Mouse (Mus musculus): ENCODE measurements around the gene Cdk14. TPM values are rescaled to one million over a fixed set of nuclear protein-coding genes. Genes with fewer than 3 reads are reported as not detected.

Gene Cdk14
- total RNA-seq, 1 experiment: 3.5 TPM

DNA sequence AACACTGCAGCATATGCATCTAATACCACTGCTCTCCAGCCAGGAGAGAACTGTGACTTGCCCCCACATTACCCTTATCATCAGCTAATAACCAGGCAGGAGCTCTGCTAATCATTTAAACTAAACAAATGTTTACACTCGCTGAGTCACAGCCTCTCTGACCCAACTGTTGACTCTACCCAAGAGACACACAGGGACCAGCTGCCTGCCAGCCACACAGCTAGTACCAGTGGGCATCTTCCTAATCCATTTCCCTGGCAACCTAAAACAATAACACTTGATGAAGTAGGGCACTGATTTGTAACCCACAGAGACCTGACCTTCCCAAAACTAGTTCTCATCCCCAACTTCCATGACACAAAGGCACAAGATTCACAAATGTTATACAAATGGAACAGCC is 119.8 kb downstream of the Cdk14 start:
- no peaks in the 10 kb centered on the region for H3K9me3 ChIP-seq (ENCODE audit: control insufficient read depth, insufficient read depth, low read depth, low read length)
- H3K9ac ChIP-seq (ENCODE audit: insufficient read depth, low read depth, low read length, poor library complexity, severe bottlenecking): no peak overlapping the region
- no peak for DNase-seq (ENCODE audit: low read depth, low spot score)
- no peaks in the 10 kb centered on the region for H3K36me3 ChIP-seq (ENCODE audit: control insufficient read depth, insufficient read depth, low read length, poor library complexity, severe bottlenecking)
- in situ Hi-C loops (cut with MboI; ENCODE audit: low sequenced_read_pairs in 2 of 2, unreplicated experiment in 2 of 2): no loop called here
- no peaks in the 10 kb centered on the region for H3K4me1 ChIP-seq (ENCODE audit: control insufficient read depth in 2 of 2, insufficient read depth in 2 of 2, low read length in 2 of 2, poor library complexity in 1 of 2)
- no peak overlapping the region for H3K27ac ChIP-seq (ENCODE audit: insufficient read depth, low read depth, low read length, poor library complexity, severe bottlenecking)
- H3K4me3 ChIP-seq (ENCODE audit: insufficient read depth in 1 of 2, low read depth in 1 of 2, low read length in 2 of 2, poor library complexity in 1 of 2, severe bottlenecking in 1 of 2): no peak overlapping the region
- TF ChIP-seq CHD2 (IDR thresholded peaks at IDR 0.05; ENCODE audit: low read depth, low read length) (no peak), ZNF384 (IDR thresholded peaks at IDR 0.05; ENCODE audit: low read depth, low read length) (no peak), MAFK (IDR thresholded peaks at IDR 0.05; ENCODE audit: insufficient read depth, low read depth, low read length) (no peak), ZC3H11A (IDR thresholded peaks at IDR 0.05; ENCODE audit: borderline replicate concordance, low read depth, low read length) (no peak), HCFC1 (IDR thresholded peaks at IDR 0.05; ENCODE audit: borderline replicate concordance, insufficient read depth, low read length) (no peak)

DNA sequence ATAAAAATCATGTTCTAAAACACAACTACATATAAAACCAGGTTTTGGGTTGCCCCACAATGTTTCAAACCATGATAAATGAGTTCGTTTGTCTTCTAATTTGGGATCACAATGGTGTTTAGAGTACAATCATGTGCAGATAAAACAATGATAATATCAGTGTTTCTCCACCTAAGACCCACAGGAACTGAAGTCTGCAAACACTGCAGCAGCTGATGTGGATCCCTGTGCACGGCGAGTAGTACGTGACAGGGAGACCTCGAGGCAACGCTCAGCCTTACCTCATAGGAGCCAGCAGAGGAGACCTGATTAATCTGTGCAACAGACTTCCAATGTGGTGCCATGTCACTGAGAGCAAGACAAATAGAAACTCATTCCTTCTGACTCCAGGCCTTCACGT is 122.9 kb downstream of the Cdk14 start:
- Histone ChIP-seq H3K4me1 (ENCODE audit: control insufficient read depth in 2 of 2, insufficient read depth in 2 of 2, low read length in 2 of 2, poor library complexity in 1 of 2) (no peaks in the 10 kb centered on the region), H3K9ac (ENCODE audit: insufficient read depth, low read depth, low read length, poor library complexity, severe bottlenecking) (no peak overlapping the region), H3K36me3 (ENCODE audit: control insufficient read depth, insufficient read depth, low read length, poor library complexity, severe bottlenecking) (no peaks in the 10 kb centered on the region), H3K27ac (ENCODE audit: insufficient read depth, low read depth, low read length, poor library complexity, severe bottlenecking) (no peak overlapping the region), H3K4me3 (ENCODE audit: insufficient read depth in 1 of 2, low read depth in 1 of 2, low read length in 2 of 2, poor library complexity in 1 of 2, severe bottlenecking in 1 of 2) (no peak overlapping the region), H3K9me3 (ENCODE audit: control insufficient read depth, insufficient read depth, low read depth, low read length) (no peaks in the 10 kb centered on the region)
- in situ Hi-C loops (cut with MboI; ENCODE audit: low sequenced_read_pairs in 2 of 2, unreplicated experiment in 2 of 2): no loop called here
- DNase-seq (ENCODE audit: low read depth, low spot score): no peak
- TF ChIP-seq HCFC1 (IDR thresholded peaks at IDR 0.05; ENCODE audit: borderline replicate concordance, insufficient read depth, low read length) (no peak), CHD2 (IDR thresholded peaks at IDR 0.05; ENCODE audit: low read depth, low read length) (no peak), MAFK (IDR thresholded peaks at IDR 0.05; ENCODE audit: insufficient read depth, low read depth, low read length) (no peak), ZC3H11A (IDR thresholded peaks at IDR 0.05; ENCODE audit: borderline replicate concordance, low read depth, low read length) (no peak), ZNF384 (IDR thresholded peaks at IDR 0.05; ENCODE audit: low read depth, low read length) (no peak)

DNA sequence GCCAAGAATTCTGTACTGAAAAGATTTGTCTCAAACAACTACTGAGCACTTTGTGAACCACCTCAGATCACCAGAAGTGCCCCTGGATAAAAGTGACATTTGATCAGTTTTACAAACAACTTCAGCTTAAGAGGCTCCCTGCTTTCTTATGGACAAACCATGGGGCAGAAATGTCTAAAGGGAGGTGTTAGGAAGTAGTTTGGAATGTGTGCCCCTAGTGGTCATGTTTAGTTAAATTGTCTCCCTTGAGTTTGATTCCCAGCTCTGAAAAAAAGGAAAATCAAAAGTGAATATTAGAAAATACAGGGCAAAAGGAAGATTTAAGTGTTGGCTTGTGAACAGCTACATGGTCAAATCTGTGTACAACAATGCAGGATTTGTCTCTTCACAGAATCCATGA is 123.3 kb downstream of the Cdk14 start:
- Histone ChIP-seq H3K4me1 (ENCODE audit: control insufficient read depth in 2 of 2, insufficient read depth in 2 of 2, low read length in 2 of 2, poor library complexity in 1 of 2) (no peaks in the 10 kb centered on the region), H3K27ac (ENCODE audit: insufficient read depth, low read depth, low read length, poor library complexity, severe bottlenecking) (no peak overlapping the region), H3K4me3 (ENCODE audit: insufficient read depth in 1 of 2, low read depth in 1 of 2, low read length in 2 of 2, poor library complexity in 1 of 2, severe bottlenecking in 1 of 2) (no peak overlapping the region), H3K9me3 (ENCODE audit: control insufficient read depth, insufficient read depth, low read depth, low read length) (no peaks in the 10 kb centered on the region), H3K9ac (ENCODE audit: insufficient read depth, low read depth, low read length, poor library complexity, severe bottlenecking) (no peak overlapping the region), H3K36me3 (ENCODE audit: control insufficient read depth, insufficient read depth, low read length, poor library complexity, severe bottlenecking) (no peaks in the 10 kb centered on the region)
- in situ Hi-C loops (cut with MboI; ENCODE audit: low sequenced_read_pairs in 2 of 2, unreplicated experiment in 2 of 2): no loop called here
- no peak for DNase-seq (ENCODE audit: low read depth, low spot score)
- no peak for TF ChIP-seq CHD2 (IDR thresholded peaks at IDR 0.05; ENCODE audit: low read depth, low read length)
- TF ChIP-seq HCFC1 (IDR thresholded peaks at IDR 0.05; ENCODE audit: borderline replicate concordance, insufficient read depth, low read length): no peak
- no peak for TF ChIP-seq ZNF384 (IDR thresholded peaks at IDR 0.05; ENCODE audit: low read depth, low read length)
- no peak for TF ChIP-seq ZC3H11A (IDR thresholded peaks at IDR 0.05; ENCODE audit: borderline replicate concordance, low read depth, low read length)
- no peak for TF ChIP-seq MAFK (IDR thresholded peaks at IDR 0.05; ENCODE audit: insufficient read depth, low read depth, low read length)

GRCm38 (mm10) chr5:5292830-5293542 is 127.1 kb downstream of the Cdk14 start:
- Histone ChIP-seq H3K27ac (ENCODE audit: insufficient read depth, low read depth, low read length, poor library complexity, severe bottlenecking) (no peak overlapping the region), H3K4me1 (ENCODE audit: control insufficient read depth in 2 of 2, insufficient read depth in 2 of 2, low read length in 2 of 2, poor library complexity in 1 of 2) (no peaks in the 10 kb centered on the region), H3K9me3 (ENCODE audit: control insufficient read depth, insufficient read depth, low read depth, low read length) (no peaks in the 10 kb centered on the region), H3K4me3 (ENCODE audit: insufficient read depth in 1 of 2, low read depth in 1 of 2, low read length in 2 of 2, poor library complexity in 1 of 2, severe bottlenecking in 1 of 2) (no peak overlapping the region), H3K36me3 (ENCODE audit: control insufficient read depth, insufficient read depth, low read length, poor library complexity, severe bottlenecking) (no peaks in the 10 kb centered on the region), H3K9ac (ENCODE audit: insufficient read depth, low read depth, low read length, poor library complexity, severe bottlenecking) (no peak overlapping the region)
- DNase-seq (ENCODE audit: low read depth, low spot score): no peak
- in situ Hi-C loops (cut with MboI; ENCODE audit: low sequenced_read_pairs in 2 of 2, unreplicated experiment in 2 of 2): no loop called here
- no peak for TF ChIP-seq MAFK (IDR thresholded peaks at IDR 0.05; ENCODE audit: insufficient read depth, low read depth, low read length)
- no peak for TF ChIP-seq ZC3H11A (IDR thresholded peaks at IDR 0.05; ENCODE audit: borderline replicate concordance, low read depth, low read length)
- no peak for TF ChIP-seq CHD2 (IDR thresholded peaks at IDR 0.05; ENCODE audit: low read depth, low read length)
- TF ChIP-seq HCFC1 (IDR thresholded peaks at IDR 0.05; ENCODE audit: borderline replicate concordance, insufficient read depth, low read length): no peak
- no peak for TF ChIP-seq ZNF384 (IDR thresholded peaks at IDR 0.05; ENCODE audit: low read depth, low read length)

Data from ES-E14 (cell line).